9 mouse cellular contexts compared by ENCODE assay signal in genomic region chr17:6743787-6744239, GRCm38 (mm10). TPM values are rescaled to one million over a fixed set of nuclear protein-coding genes. Genes with fewer than 3 reads are reported as not detected.
DNase-seq lines count a peak whose midpoint lies in the region; ATAC-seq and TF ChIP-seq lines count a peak whose summit lies in the region.
"Had no signal": no experiment of that assay in that cellular context is flagged by ENCODE, and none has a peak within 500 bp of the region (broad histone marks: within the 10 kb centered on the region; RNA-seq: fewer than 3 reads in every experiment).

No protein-coding gene starts in this region.

- H3K9me3 ChIP-seq in hindbrain, embryonic 15.5 days = no peaks in the 10 kb centered on the region
- no peaks in the 10 kb centered on the region for H3K9me3 ChIP-seq in hindbrain, embryonic 14.5 days (ENCODE audit: control insufficient read depth, low read length)
- no peaks in the 10 kb centered on the region for H3K9me3 ChIP-seq in embryonic facial prominence, embryonic 15.5 days (replicated peaks)
- H3K9me3 ChIP-seq: midbrain, embryonic 13.5 days had no signal

- H3K27ac ChIP-seq in hindbrain, embryonic 15.5 days (replicated peaks) = peak overlapping the region; percentile 75; the same call in 1 of the 2 replicates
- H3K27ac ChIP-seq in hindbrain, embryonic 14.5 days = no peak overlapping the region
- H3K27ac ChIP-seq in embryonic facial prominence, embryonic 15.5 days (replicated peaks) = 0 out of 2 replicates have a peak overlapping the region, but pooled peaks have one; percentile 36
- H3K27ac ChIP-seq in cerebellum, adult 2 months (ENCODE audit: insufficient read depth, low read length) = no peak overlapping the region
- H3K27ac ChIP-seq: midbrain, embryonic 13.5 days had no signal

- no peaks in the 10 kb centered on the region for H3K36me3 ChIP-seq in hindbrain, embryonic 15.5 days
- no peaks in the 10 kb centered on the region for H3K36me3 ChIP-seq in hindbrain, embryonic 14.5 days (replicated peaks; ENCODE audit: control insufficient read depth, insufficient read depth)
- H3K36me3 ChIP-seq in embryonic facial prominence, embryonic 15.5 days = peaks cover 17% of the 10 kb centered on the region

- 83% methylated on average over 11 of the region's 11 CpGs for WGBS in hindbrain, embryonic 15.5 days
- WGBS in hindbrain, embryonic 14.5 days = 87% methylated on average over 11 of the region's 11 CpGs
- WGBS in embryonic facial prominence, embryonic 15.5 days = 50% methylated on average over 11 of the region's 11 CpGs
- 80% methylated on average over 11 of the region's 11 CpGs for WGBS in cerebellum, adult 2 months

- no peak for TF ChIP-seq CTCF in cerebellum, adult 2 months (IDR thresholded peaks at IDR 0.05; ENCODE audit: borderline replicate concordance, insufficient read depth, low read depth, low read length)

- H3K9ac ChIP-seq in hindbrain, embryonic 15.5 days = no peak overlapping the region
- H3K9ac ChIP-seq in hindbrain, embryonic 14.5 days = no peak overlapping the region
- no peak overlapping the region for H3K9ac ChIP-seq in embryonic facial prominence, embryonic 15.5 days
- H3K9ac ChIP-seq: midbrain, embryonic 13.5 days had no signal

- no peak overlapping the region for H3K4me2 ChIP-seq in hindbrain, embryonic 15.5 days
- H3K4me2 ChIP-seq in hindbrain, embryonic 14.5 days (replicated peaks) = no peak overlapping the region
- H3K4me2 ChIP-seq in embryonic facial prominence, embryonic 15.5 days (replicated peaks) = no peak overlapping the region
- H3K4me2 ChIP-seq: midbrain, embryonic 13.5 days had no signal

- no peak overlapping the region for H3K4me3 ChIP-seq in hindbrain, embryonic 15.5 days
- H3K4me3 ChIP-seq in hindbrain, embryonic 14.5 days (replicated peaks; ENCODE audit: low read length) = no peak overlapping the region
- H3K4me3 ChIP-seq in embryonic facial prominence, embryonic 15.5 days (replicated peaks) = no peak overlapping the region
- H3K4me3 ChIP-seq in cerebellum, adult 2 months (replicated peaks; ENCODE audit: insufficient read depth, low read depth, low read length) = no peak overlapping the region
- H3K4me3 ChIP-seq: midbrain, embryonic 13.5 days had no signal

- no peak for DNase-seq in hindbrain, embryonic 14.5 days (ENCODE audit: low spot score)
- peak; percentile 58 to 76 for DNase-seq in CD8-positive naive resting alpha-beta T cell, adult 2 months (ENCODE audit: low read depth in 2 of 2, low spot score in 2 of 2)
- DNase-seq in layer of hippocampus, postnatal 14 days (ENCODE audit: low spot score in 2 of 2) = no peak
- no peak for DNase-seq in cerebellum, adult 2 months
- no peak for DNase-seq in Muller cell, postnatal 12 days (ENCODE audit: inconsistent ontology term)

- ATAC-seq in hindbrain, embryonic 15.5 days (ENCODE audit: low FRiP score, low read depth) = no peak
- ATAC-seq in hindbrain, embryonic 14.5 days (ENCODE audit: low FRiP score) = no peak
- no peak for ATAC-seq in embryonic facial prominence, embryonic 15.5 days (ENCODE audit: insufficient number of reproducible peaks, low FRiP score, low TSS enrichment, low read depth)
- ATAC-seq in megakaryocyte progenitor cell, adult 5-6 weeks (replicated peaks; ENCODE audit: poor library complexity) = peak; percentile 30; the same call in 1 of the 2 replicates
- ATAC-seq: midbrain, embryonic 13.5 days had no signal

- no peaks in the 10 kb centered on the region for H3K27me3 ChIP-seq in hindbrain, embryonic 15.5 days
- H3K27me3 ChIP-seq in hindbrain, embryonic 14.5 days (ENCODE audit: control insufficient read depth, insufficient read depth, low read length) = no peaks in the 10 kb centered on the region
- no peaks in the 10 kb centered on the region for H3K27me3 ChIP-seq in embryonic facial prominence, embryonic 15.5 days
- H3K27me3 ChIP-seq in cerebellum, adult 2 months (ENCODE audit: control insufficient read depth, insufficient read depth, low read length) = no peaks in the 10 kb centered on the region

- peaks cover 60% of the 10 kb centered on the region for H3K4me1 ChIP-seq in hindbrain, embryonic 15.5 days (replicated peaks)
- peaks cover 39% of the 10 kb centered on the region for H3K4me1 ChIP-seq in hindbrain, embryonic 14.5 days (replicated peaks; ENCODE audit: control insufficient read depth, insufficient read depth, low read length)
- peaks cover 50% of the 10 kb centered on the region for H3K4me1 ChIP-seq in embryonic facial prominence, embryonic 15.5 days
- H3K4me1 ChIP-seq in cerebellum, adult 2 months (ENCODE audit: control insufficient read depth, insufficient read depth, low read length) = peaks cover 4% of the 10 kb centered on the region; the same call in 1 of the 2 replicates

- TF ChIP-seq POLR2A in cerebellum, adult 2 months (IDR thresholded peaks at IDR 0.05; ENCODE audit: borderline replicate concordance, insufficient read depth, low read length) = no peak

RNA-seq across cellular contexts. Expression of gene Ezr, which starts 38.8 kb away (rescaled TPM):
- 55.2 and 65.7 TPM in 2 replicates for polyA plus RNA-seq in hindbrain, embryonic 15.5 days (2015; fragmentation: Nextera tagmentation; extraction: Ambion mirVana)
- 60.1 and 67.4 TPM in 2 replicates for polyA plus RNA-seq in hindbrain, embryonic 14.5 days (2014; fragmentation: Nextera tagmentation; extraction: Ambion mirVana)
- 80.3 and 96.0 TPM in 2 replicates for polyA plus RNA-seq in embryonic facial prominence, embryonic 15.5 days (2015; fragmentation: Nextera tagmentation; extraction: Ambion mirVana)
- total RNA-seq in megakaryocyte progenitor cell, adult 5-6 weeks (2015) = 43.8 and 45.3 TPM in 2 replicates
- total RNA-seq in megakaryocyte progenitor cell, adult 5-6 weeks (2017) = 118 and 129 TPM in 2 replicates
- 10 to 100 TPM; 63.0 to 68.2 TPM for total RNA-seq in layer of hippocampus, postnatal 14 days (2021)
- polyA plus RNA-seq in cerebellum, adult 2 months (2012; rRNA removed) = 12.1 and 16.1 TPM in 2 replicates

Comparison
In these comparisons a context has a peak if more than half of its experiments do, and no peak if none do; other contexts are left out.
1. H3K27ac ChIP-seq: peak in hindbrain, embryonic 15.5 days (single experiment) and embryonic facial prominence, embryonic 15.5 days (single experiment); none in hindbrain, embryonic 14.5 days (single experiment) and cerebellum, adult 2 months (single experiment).
2. DNase-seq: peak in CD8-positive naive resting alpha-beta T cell, adult 2 months (2 of 2); none in hindbrain, embryonic 14.5 days (single experiment), layer of hippocampus, postnatal 14 days (0 of 2), cerebellum, adult 2 months (0 of 2) and Muller cell, postnatal 12 days (single experiment).